Mouse (Mus musculus) CH12.LX (cell line): ENCODE results near the gene Brsk1. TPM values are rescaled to one million over a fixed set of nuclear protein-coding genes. Genes with fewer than 3 reads are reported as not detected.

Experiments used
- DNase-seq: peaks from one replicate; pipeline ENCODE4 v3.0.0-alpha.2; 2013; ENCODE audit errors: extremely low read depth
- H3K27ac ChIP-seq: 2 replicates; pipeline ENCODE4 v1.5.1; 2012; ENCODE audit warnings: low read depth, mild to moderate bottlenecking, control low read depth, moderate library complexity; ENCODE audit not compliant: insufficient read depth
- H3K27me3 ChIP-seq: replicated peaks from 2 replicates; pipeline ENCODE3; 2012; ENCODE audit warnings: inconsistent platforms
- H3K36me3 ChIP-seq, 2 experiments: replicated peaks in 1 of 2; 2 replicates each; pipeline versions ENCODE3 to v1.6.1; 2012; ENCODE audit warnings: inconsistent platforms in 1 of 2, low read length in 1 of 2, mild to moderate bottlenecking in 1 of 2, mixed read lengths in 1 of 2, moderate library complexity in 1 of 2; ENCODE audit not compliant: control insufficient read depth in 1 of 2, insufficient read depth in 1 of 2
- H3K4me1 ChIP-seq, 2 experiments: 2 replicates each; pipeline ENCODE4 v1.6.1; 2012; ENCODE audit warnings: inconsistent platforms in 1 of 2, moderate library complexity in 1 of 2; ENCODE audit not compliant: insufficient read depth in 2 of 2, control insufficient read depth in 1 of 2
- H3K4me2 ChIP-seq: 2 replicates; pipeline ENCODE4 v1.6.1; 2012; ENCODE audit warnings: low read depth, mild to moderate bottlenecking, control low read depth; ENCODE audit not compliant: poor library complexity, insufficient read depth, severe bottlenecking
- H3K4me3 ChIP-seq, 3 experiments: fragments of 150-350 bp in 1 of 3; sonication (generic) in 1 of 3; replicated peaks in 1 of 3; 2 replicates each; pipeline versions ENCODE3 to v1.5.1; 2011 to 2012; ENCODE audit warnings: low read depth in 2 of 3, low read length in 2 of 3, mild to moderate bottlenecking in 2 of 3, moderate library complexity in 2 of 3, control low read depth in 1 of 3, improper control_type of control experiment in 1 of 3, inconsistent platforms in 1 of 3, mixed read lengths in 1 of 3; ENCODE audit not compliant: poor library complexity in 1 of 3
- H3K79me2 ChIP-seq: replicated peaks from 2 replicates; pipeline ENCODE4 v1.6.1; 2012; ENCODE audit warnings: mild to moderate bottlenecking, moderate library complexity; ENCODE audit not compliant: control insufficient read depth, poor library complexity, insufficient read depth, severe bottlenecking; ENCODE audit errors: extremely low read depth
- H3K9ac ChIP-seq: 2 replicates; pipeline ENCODE4 v1.6.1; 2012; ENCODE audit warnings: low read depth, mild to moderate bottlenecking, control low read depth, moderate library complexity; ENCODE audit not compliant: insufficient read depth
- H3K9me3 ChIP-seq: replicated peaks from 2 replicates; pipeline ENCODE3; 2012; ENCODE audit warnings: low read length, inconsistent platforms, mixed read lengths
- CHD2 ChIP-seq: IDR thresholded peaks from 2 replicates; pipeline ENCODE4 v1.6.1; 2011; ENCODE audit warnings: low read length, improper control_type of control experiment
- CTCF ChIP-seq, 2 experiments: IDR thresholded peaks in 1 of 2; conservative IDR thresholded peaks in 1 of 2; 2 replicates each; pipeline ENCODE4 v1.5.1; 2011 to 2012; ENCODE audit warnings: low read depth in 2 of 2, low read length in 2 of 2, improper control_type of control experiment in 1 of 2, inconsistent platforms in 1 of 2, mild to moderate bottlenecking in 1 of 2, moderate library complexity in 1 of 2
- ELF1 ChIP-seq: IDR thresholded peaks from 2 replicates; pipeline ENCODE4 v1.6.1; 2014; ENCODE audit warnings: low read depth, mild to moderate bottlenecking, inconsistent platforms, low read length, improper control_type of control experiment
- EP300 ChIP-seq: IDR thresholded peaks from 2 replicates; pipeline ENCODE4 v1.6.1; 2011; ENCODE audit warnings: low read length, improper control_type of control experiment
- GABPA ChIP-seq: IDR thresholded peaks from 2 replicates; pipeline ENCODE4 v1.6.1; 2012; ENCODE audit warnings: low read depth, low read length, improper control_type of control experiment, inconsistent platforms; ENCODE audit not compliant: insufficient replicate concordance
- HCFC1 ChIP-seq: IDR thresholded peaks from 2 replicates; pipeline ENCODE4 v1.6.1; 2012; ENCODE audit warnings: low read depth, mild to moderate bottlenecking, inconsistent platforms, low read length, improper control_type of control experiment
- IRF4 ChIP-seq: IDR thresholded peaks from 2 replicates; pipeline ENCODE4 v1.6.1; 2014; ENCODE audit warnings: low read depth, mild to moderate bottlenecking, inconsistent platforms, low read length, improper control_type of control experiment
- KAT2A ChIP-seq: IDR thresholded peaks from 2 replicates; pipeline ENCODE4 v1.6.1; 2012; ENCODE audit warnings: low read length, improper control_type of control experiment, inconsistent platforms; ENCODE audit not compliant: insufficient replicate concordance
- MAFK ChIP-seq: IDR thresholded peaks from 2 replicates; pipeline ENCODE4 v1.6.1; 2011; ENCODE audit warnings: low read length, improper control_type of control experiment; ENCODE audit not compliant: insufficient replicate concordance
- MAX ChIP-seq: IDR thresholded peaks from 2 replicates; pipeline ENCODE4 v1.6.1; 2011; ENCODE audit warnings: low read length, improper control_type of control experiment
- MAZ ChIP-seq: IDR thresholded peaks from 2 replicates; pipeline ENCODE4 v1.6.1; 2012; ENCODE audit warnings: low read depth, mild to moderate bottlenecking, inconsistent platforms, low read length, improper control_type of control experiment, moderate library complexity
- MEF2A ChIP-seq: IDR thresholded peaks from 2 replicates; pipeline ENCODE4 v1.6.1; 2014; ENCODE audit warnings: low read depth, mild to moderate bottlenecking, inconsistent platforms, low read length, improper control_type of control experiment, borderline replicate concordance
- MXI1 ChIP-seq: IDR thresholded peaks from 2 replicates; pipeline ENCODE4 v1.6.1; 2011; ENCODE audit warnings: mild to moderate bottlenecking, low read depth, low read length, improper control_type of control experiment
- MYC ChIP-seq: IDR thresholded peaks from 2 replicates; pipeline ENCODE4 v1.6.1; 2011; ENCODE audit warnings: low read depth, mild to moderate bottlenecking, improper control_type of control experiment, low read length
- NELFE ChIP-seq: IDR thresholded peaks from 2 replicates; pipeline ENCODE4 v1.6.1; 2011; ENCODE audit warnings: low read depth, low read length, improper control_type of control experiment
- NRF1 ChIP-seq: IDR thresholded peaks from 2 replicates; pipeline ENCODE4 v1.6.1; 2014; ENCODE audit warnings: low read depth, mild to moderate bottlenecking, inconsistent platforms, low read length, improper control_type of control experiment, moderate library complexity
- PAX5 ChIP-seq: IDR thresholded peaks from 2 replicates; pipeline ENCODE4 v1.6.1; 2012; ENCODE audit warnings: low read length, inconsistent platforms, mixed read lengths
- POLR2A ChIP-seq: IDR thresholded peaks from 2 replicates; pipeline ENCODE4 v1.6.1; 2011; ENCODE audit warnings: low read depth, mild to moderate bottlenecking, improper control_type of control experiment, low read length
- RAD21 ChIP-seq: IDR thresholded peaks from 2 replicates; pipeline ENCODE4 v1.6.1; 2011; ENCODE audit warnings: low read depth, mild to moderate bottlenecking, low read length, improper control_type of control experiment, moderate library complexity
- SIN3A ChIP-seq: IDR thresholded peaks from 2 replicates; pipeline ENCODE4 v1.6.1; 2012; ENCODE audit warnings: low read length, improper control_type of control experiment, inconsistent platforms
- SMC3 ChIP-seq: IDR thresholded peaks from 2 replicates; pipeline ENCODE4 v1.6.1; 2011; ENCODE audit warnings: low read depth, low read length, improper control_type of control experiment
- TBP ChIP-seq: conservative IDR thresholded peaks from 2 replicates; pipeline ENCODE4 v1.6.1; 2011; ENCODE audit warnings: low read depth, low read length, improper control_type of control experiment
- TCF12 ChIP-seq: IDR thresholded peaks from 2 replicates; pipeline ENCODE4 v1.6.1; 2014; ENCODE audit warnings: low read depth, mild to moderate bottlenecking, inconsistent platforms, low read length, improper control_type of control experiment
- ZMIZ1 ChIP-seq: IDR thresholded peaks from 2 replicates; pipeline ENCODE4 v1.6.1; 2012; ENCODE audit warnings: low read depth, mild to moderate bottlenecking, inconsistent platforms, low read length, improper control_type of control experiment
- ZNF384 ChIP-seq: IDR thresholded peaks from 2 replicates; pipeline ENCODE4 v1.6.1; 2012; ENCODE audit warnings: low read depth, low read length, improper control_type of control experiment, inconsistent platforms
- dilution Hi-C: fragments of 300-500 bp; cut with MboI; formaldehyde crosslinking; loops from 2 replicates; pipeline ENCODE4 v1.14.3; 2020; ENCODE audit warnings: low sequenced_read_pairs; ENCODE audit not compliant: extremely low pct_unique_long_range_greater_than_20kb, extremely low pct_ligation_motif_present
- in situ Hi-C: fragments of 300-500 bp; cut with MboI; formaldehyde crosslinking; loops from 3 replicates; pipeline ENCODE4 v1.14.3; 2019; ENCODE audit warnings: low sequenced_read_pairs, low pct_ligation_motif_present, low pct_unique_long_range_greater_than_20kb, mixed read lengths
- polyA plus RNA-seq: library from polyadenylated mRNA; unstranded; fragments of >175 nt; gene quantifications from 2 replicates; pipeline ENCODE4 v1.2.1, GENCODE M21; 2012; ENCODE audit warnings: low read depth; ENCODE audit not compliant: insufficient read length
- total RNA-seq, 2 experiments: library from RNA; depleted of rRNA; stranded (reverse); fragments of 300-350 nt in 1 of 2; fragments of >200 nt in 1 of 2; gene quantifications; 2 replicates each; pipeline ENCODE4 v1.2.3; 2012 to 2014

Brsk1 gene
- total and polyA plus RNA-seq, 3 experiments: 0.25 TPM; not detected in 2

DNA sequence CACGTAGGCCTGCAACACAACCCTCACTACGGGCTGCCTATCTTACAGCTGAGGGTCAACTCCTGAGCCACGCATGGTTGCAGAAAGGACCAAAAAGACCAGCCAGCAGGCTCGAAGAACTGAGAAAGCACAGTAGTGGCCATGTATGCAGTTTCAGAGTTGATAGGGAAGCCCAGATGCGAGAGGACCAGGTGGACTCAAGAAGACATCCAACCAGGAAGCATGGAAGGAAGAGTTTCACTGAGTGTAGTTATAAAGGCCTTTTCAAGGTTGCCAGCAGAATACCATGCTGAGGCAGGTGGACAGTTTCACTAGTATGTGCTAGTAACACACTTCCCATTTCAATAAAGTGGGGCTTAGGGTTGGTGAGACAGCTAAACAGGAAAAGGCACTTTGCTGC, 37.7 kb upstream of the Brsk1 start:
- no peak for DNase-seq
- TF ChIP-seq ZNF384: 0 out of 2 replicates have a peak, but pooled peaks have one; percentile 6
- TF ChIP-seq CTCF (conservative IDR thresholded peaks at IDR 0.05 in 1 of 2, IDR thresholded peaks at IDR 0.05 in 1 of 2; ENCODE audit: low read depth in 2 of 2, low read length in 2 of 2): no peak
- TF ChIP-seq MAZ: no peak
- TF ChIP-seq RAD21: no peak
- TF ChIP-seq MEF2A: no peak
- peak; percentile 73; the same call in 1 of the 2 replicates for TF ChIP-seq SIN3A
- no peak for TF ChIP-seq KAT2A
- TF ChIP-seq CHD2: no peak
- no peak for TF ChIP-seq ELF1
- no peak for TF ChIP-seq PAX5
- no peak for TF ChIP-seq TBP
- no peak for TF ChIP-seq MAFK
- no peak for TF ChIP-seq ZMIZ1
- TF ChIP-seq MAX: no peak
- no peak for TF ChIP-seq HCFC1
- no peak for TF ChIP-seq SMC3
- TF ChIP-seq MYC: no peak
- TF ChIP-seq TCF12: no peak
- TF ChIP-seq GABPA: no peak
- peak; percentile 3; the same call in 1 of the 2 replicates for TF ChIP-seq MXI1
- TF ChIP-seq NRF1: no peak
- TF ChIP-seq NELFE: no peak
- no peak for TF ChIP-seq EP300
- peak overlapping the region in 1 of 3 experiments; percentile 40 for H3K4me3 ChIP-seq
- no peaks in the 10 kb centered on the region for H3K27me3 ChIP-seq
- H3K79me2 ChIP-seq: peaks cover 72% of the 10 kb centered on the region
- dilution Hi-C loops: no loop called here
- in situ Hi-C loops: no loop called here
- peak overlapping the region; percentile 35 for H3K27ac ChIP-seq
- peak overlapping the region; percentile 75; the same call in 1 of the 2 replicates for H3K9ac ChIP-seq
- peaks cover 13 to 39% of the 10 kb centered on the region in 2 experiments for H3K36me3 ChIP-seq
- H3K9me3 ChIP-seq: no peaks in the 10 kb centered on the region
- H3K4me2 ChIP-seq: peak overlapping the region; percentile 90
- H3K4me1 ChIP-seq: peaks cover 21 to 67% of the 10 kb centered on the region in 2 experiments

DNA sequence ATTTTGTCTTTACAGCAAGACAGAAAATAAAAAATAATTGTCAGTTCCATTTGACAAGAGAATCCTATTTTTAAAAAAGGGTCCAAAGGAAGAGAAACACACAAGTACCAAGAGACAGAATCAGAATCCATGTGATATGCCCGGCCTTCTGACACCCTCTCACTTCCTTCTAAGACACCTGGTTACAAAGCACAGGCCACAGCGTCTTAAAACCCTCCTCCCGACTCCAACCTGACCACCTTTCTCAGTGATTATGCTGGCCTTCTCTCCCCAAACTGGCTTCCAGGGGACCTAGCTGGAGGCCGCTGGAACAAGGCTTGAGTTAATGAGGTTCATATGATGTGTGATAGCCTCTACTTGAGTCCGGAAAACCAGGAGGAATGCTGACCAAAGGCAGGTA, 37.1 kb upstream of the Brsk1 start:
- DNase-seq: peak; percentile 55
- Histone ChIP-seq H3K4me1 (peaks cover 21 to 61% of the 10 kb centered on the region in 2 experiments), H3K27ac (peak overlapping the region; percentile 78), H3K79me2 (peaks cover 72% of the 10 kb centered on the region), H3K27me3 (no peaks in the 10 kb centered on the region), H3K4me2 (peak overlapping the region; percentile 90), H3K9ac (peak overlapping the region; percentile 75; the same call in 1 of the 2 replicates), H3K36me3 (peaks cover 13 to 33% of the 10 kb centered on the region in 2 experiments), H3K4me3 (peak overlapping the region; percentile 8 to 50 (median 40)), H3K9me3 (no peaks in the 10 kb centered on the region)
- peak; percentile 22; the same call in 1 of the 2 replicates for TF ChIP-seq IRF4
- TF ChIP-seq MXI1: peak; percentile 49
- TF ChIP-seq EP300: peak; percentile 44; the same call in 1 of the 2 replicates
- TF ChIP-seq POLR2A: 0 out of 2 replicates have a peak, but pooled peaks have one; percentile 10
- no peak for TF ChIP-seq ZMIZ1
- dilution Hi-C loops: no loop called here
- in situ Hi-C loops: no loop called here
